Mouse (Mus musculus) ES-CJ7 (cell line): Measurements from ENCODE around the gene Lxn.

Source experiments
- DNase-seq: peaks from one replicate; pipeline ENCODE4 v3.0.0; 2011; ENCODE audit warnings: low read depth, low spot score

Lxn gene

DNA sequence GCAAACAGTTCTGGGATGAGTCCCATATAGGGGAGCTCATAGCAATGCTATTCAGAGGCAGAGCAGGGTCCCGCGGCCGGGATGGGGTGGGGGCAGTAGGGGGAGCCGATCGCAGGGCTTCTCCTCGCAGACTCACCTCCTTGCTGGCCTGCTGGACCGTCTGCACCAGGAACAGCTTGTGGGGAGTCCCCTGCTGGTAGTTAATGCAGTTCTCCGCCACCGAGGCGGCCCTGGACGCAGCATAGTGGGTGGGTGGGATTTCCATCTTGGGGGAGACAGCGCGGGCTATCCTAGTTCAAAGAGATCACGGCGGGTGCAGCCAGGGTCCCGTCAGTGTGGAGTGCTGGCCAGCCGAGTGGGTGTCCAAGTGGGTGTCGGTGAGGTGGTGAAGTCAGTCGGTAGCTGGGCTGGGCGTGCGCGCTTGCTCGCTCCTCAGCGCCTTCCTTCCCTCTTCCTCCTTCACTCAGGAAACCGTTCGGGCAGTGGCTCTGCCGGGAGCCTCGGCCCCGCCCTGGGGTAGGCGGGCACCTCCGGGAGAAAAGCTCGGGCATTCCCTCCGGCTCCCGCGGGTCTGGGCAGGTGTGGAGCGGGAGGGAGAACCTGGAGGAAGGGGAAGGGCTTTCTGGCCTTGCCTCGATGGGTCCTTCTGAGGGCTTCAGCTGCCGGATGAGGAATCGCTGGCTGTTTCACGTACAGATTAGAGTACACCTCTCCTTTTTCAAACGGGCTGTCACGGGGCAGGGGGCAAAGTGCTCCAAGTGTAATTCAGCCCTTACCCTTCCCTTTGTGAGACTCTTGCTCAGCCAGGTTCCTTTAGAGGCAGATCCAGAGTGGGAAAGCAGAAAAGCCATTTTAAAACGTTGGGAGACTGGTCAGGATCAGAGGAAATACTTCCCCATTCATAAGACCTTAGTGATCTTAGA lies at the start of gene Lxn:
Gene Lxn, minus strand, starts transcription at position 477 of the 923 bp plus-strand sequence.
- DNase-seq, result peak; percentile 64

DNA sequence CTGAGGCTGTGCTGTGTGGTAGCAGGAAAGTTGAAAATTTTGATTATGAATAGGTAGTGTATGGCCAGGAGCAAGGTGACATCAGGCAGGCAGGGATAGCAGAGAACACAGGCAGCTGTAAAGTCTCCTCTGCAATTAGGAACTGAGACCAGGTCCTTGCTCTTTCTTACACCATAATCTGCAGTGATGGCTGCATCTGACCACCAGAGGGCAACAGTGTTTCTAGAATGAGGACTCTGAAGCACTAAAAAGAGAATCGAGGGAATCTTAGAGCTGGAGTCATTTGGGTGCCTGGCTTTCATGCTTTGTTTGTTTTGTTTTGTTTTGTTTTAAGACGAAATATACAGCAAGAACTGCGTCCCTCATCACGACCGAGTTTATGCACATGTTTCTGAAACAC lies 49.1 kb upstream of the Lxn start:
- DNase-seq, result peak; percentile 78

DNA sequence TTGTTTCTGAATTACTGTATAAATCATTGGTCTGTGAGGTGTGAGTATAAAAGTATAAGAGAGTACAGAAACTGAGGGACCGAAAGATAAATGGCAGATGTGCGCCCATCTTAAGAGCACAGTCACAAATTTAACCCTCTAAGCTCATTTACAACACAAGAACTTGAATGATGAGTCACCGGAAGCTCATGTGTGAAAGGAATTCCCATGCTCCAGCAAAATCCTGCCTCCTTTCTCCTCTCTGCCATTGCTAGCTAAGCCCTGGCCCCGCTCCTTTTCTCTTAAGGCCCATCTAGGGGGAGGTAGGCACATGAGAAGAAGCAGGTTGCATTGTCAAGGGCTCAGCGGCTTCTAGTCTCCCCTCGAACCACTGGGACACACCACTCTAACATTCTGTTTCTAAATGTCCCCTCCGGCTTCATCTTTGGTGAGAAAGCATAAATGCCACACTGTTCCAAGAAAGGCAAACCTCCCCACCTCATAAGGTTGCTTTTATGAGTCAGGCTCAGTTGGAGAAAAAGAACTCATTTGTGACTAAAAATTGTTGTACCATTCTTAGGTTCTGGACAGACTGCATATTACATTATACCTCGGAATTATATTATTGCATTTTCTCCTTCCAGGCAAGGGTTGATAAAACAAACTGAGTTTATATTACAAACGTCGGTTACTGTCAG lies 44.6 kb upstream of the Lxn start:
- no peak for DNase-seq

DNA sequence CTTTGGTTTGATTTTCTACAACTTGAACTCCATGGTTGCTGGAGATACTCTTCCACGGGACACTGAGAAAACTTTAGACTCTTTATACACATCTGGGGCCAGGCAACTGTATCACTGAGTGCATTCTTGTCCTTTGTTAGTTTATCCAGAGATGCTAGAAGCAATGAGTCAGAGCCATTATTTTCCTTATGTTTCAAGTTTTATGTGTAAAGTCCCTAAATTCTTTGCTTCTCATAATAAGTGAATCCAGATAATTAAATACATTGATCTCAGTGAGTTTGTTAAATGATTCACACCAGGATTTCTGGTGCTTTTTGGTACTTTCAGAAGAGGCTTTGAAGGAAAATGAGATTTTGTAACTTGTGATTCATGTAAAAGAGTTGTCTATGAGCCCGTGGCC lies 41.6 kb upstream of the Lxn start:
- no peak for DNase-seq

DNA sequence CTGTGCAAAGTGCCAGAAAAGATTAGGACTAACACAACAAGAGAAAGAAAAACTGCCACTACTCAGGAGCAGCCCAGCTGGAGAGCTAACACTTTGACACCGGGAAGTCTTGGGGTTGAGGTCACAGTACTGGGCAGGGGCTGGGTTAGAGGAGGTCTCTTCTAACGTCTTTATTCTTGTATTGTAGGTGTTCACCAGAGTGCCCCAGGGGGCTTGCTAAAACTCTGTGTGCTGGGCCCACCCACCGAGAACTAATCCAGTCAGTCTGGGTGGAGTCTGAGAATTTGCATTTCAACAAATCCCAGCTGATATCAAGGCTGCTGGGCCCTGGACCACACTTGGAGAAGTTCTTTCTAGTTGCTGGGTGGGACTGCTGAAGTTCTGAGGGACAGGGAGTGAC lies 40.2 kb upstream of the Lxn start:
- DNase-seq, result peak; percentile 92

DNA sequence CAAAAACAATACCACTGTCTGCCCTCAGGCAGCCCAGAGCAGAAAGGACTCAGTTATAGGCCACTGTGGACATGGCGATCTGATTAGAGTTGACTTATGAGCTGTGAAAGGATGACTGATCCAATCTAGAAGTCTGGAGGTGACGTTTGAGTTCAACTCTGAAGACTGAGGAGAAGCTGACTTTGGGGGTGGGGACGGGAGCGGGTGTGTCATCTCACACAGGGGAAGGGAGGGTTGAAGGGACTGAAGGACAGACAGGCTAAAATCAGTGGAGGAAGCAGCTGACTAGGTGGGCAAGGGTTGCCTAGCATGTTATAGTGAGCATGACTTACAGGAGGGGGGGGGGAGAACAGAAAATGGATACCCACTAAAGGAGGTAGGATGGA lies 35.7 kb upstream of the Lxn start:
- no peak for DNase-seq

DNA sequence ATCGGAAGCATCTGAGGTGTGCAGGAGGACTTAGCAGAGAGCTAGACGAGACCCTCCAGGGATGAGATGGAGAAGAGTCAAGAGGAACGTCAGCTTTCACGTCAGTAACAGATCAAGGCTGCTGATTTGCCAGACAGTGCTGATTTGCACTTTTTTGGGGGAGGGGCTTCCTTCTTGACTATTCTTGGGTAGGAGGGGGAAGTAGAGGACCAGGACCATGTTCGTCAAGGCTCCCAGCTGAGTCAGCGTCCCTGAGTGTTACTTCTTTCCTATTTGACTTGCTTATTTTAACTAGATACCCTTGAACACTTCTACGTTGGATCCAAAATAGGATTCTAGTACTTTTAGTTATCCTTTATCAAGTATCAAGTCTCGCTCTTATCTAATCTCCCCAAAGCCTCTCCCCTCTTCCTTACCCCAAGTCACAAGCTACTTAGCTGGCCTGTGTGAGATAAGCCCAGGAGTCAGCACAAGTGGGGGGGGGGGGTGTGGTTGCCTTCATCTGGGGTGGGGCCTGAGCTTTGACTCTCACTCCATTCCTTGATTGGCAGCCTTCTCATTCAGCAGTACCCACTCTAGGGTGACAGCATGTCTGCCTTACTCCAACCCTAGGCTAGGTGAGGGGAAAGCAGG lies 35.2 kb upstream of the Lxn start:
- no peak for DNase-seq

DNA sequence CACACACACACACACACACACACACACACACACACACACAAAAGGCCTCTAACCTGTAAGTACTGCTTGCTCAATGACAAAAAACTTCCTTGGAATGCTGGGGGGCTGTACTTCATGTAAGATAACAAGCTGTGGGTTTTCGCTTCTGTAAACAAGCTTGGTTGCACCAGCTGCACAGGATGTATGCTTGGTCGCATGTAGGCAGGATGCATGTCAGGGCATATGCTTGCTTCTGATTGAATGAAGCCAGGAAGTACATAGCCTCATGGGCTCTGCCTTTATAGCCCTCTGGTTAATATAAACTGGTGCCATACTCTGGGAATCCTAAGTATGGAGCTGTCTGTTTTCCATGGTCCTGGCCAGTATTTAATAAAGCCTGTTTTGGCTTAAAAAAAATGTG lies 34.3 kb upstream of the Lxn start:
- DNase-seq, result no peak

DNA sequence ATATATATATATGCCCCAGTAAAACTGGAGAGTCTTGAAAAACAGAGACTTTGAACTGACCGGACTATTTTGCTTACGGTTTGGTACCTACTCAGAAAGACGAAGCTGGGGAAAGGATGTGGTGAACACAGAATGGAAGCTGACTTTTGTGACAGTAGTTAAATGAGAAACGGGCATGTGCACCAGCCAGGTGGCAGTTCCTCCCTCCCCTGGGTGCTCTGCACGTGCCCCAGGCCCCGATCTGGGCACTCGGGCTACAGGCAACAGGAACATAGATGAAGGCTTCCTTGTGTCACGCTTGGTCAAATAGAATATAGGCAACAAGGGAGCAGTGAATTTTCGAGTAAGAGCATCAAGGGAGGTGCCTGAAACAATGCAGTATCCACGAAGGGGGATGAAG lies 32.6 kb upstream of the Lxn start:
- DNase-seq, result no peak

DNA sequence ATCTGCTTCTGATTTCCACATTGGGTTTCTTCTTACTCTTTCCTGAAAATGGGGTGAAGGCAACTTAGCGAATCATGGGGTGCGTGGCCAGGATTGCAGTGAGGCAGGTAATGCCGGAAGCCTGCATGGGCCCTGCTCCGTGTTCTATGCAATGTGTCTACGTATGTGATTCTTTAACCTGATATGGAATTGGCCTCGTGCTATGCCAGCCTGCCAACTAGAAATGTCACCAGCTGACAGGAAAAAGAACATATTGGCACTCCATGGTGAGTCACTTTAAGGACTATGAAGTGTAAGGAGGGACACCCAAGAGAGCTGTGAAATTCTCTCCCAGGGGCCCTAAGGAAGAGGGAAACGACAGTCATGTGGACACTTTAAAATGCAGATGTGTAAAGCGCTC lies 29.4 kb upstream of the Lxn start:
- DNase-seq, result no peak

DNA sequence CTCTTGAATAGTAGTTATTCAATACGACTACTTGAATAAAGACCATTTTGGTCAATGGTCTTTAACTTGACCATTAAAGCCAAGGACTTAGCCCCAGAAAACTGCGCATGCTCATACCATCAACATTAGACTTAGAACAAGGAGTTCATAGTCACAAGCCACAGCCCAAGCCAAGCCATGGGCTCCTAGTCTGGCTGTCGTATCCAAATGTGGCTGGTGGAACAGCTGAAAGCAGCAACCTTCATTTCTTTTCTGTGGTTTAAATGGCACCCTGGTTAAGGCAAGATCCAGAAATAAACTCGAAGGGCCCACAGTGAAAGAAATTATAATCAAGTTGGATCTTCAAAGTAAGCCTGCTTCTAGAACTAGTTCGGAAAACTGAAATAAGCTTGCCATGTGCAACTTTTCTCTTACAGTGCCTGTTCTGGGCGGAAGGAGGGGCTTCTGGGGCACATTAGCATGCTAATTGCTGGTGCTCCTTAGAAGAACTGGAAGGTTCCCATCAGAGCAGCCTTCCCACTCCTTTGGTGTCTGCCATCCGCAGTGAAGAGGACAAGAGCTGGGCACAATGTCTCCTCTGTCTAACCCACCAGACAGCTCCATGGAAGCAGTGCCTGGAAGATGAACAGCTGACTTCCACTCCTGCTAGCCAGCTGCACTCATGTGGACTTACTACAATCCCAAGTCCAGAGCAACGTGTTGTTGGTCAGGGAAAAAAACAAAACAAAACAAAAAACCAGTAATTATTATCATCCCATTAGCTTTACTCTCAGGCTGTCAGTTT lies 28.6 kb upstream of the Lxn start:
- no peak for DNase-seq

DNA sequence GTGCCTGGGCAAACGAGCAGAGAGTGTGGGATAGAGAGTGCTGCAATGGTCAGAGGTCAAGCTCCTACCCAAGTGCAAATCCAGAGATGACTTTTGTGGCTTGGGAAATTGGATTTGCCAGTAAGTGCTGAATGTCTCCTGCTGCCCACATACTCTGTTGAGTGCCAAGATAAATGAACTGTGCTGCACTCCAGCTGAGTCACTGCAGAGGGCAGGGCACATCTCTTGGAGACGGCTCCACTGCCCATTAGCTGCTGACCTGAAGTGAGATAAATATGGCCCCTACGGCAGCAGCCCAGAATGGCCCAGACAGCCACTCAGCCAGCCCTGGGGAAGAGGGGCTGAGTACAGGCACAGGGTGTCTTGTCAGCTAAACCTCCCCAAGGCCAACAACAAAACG lies 26.4 kb upstream of the Lxn start:
- DNase-seq, result no peak

DNA sequence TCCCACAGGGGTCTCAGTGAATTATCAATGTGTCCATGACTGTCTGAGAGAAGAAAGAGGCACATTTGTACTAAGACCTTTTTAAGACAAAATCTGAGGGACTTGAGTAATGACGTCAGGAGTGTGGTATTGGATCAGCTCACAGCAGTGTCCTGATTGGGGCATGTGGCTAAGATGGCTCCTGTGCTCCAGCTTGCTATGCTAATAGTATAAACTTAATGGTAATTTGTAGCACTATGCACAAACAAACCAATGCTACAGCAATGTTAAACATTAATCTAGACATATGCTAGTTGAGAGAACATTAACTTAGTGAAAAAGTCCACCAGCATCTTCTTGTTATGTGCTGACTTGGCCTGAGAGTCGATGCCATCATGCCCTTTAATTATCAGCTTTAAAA lies 21.5 kb upstream of the Lxn start:
- no peak for DNase-seq

DNA sequence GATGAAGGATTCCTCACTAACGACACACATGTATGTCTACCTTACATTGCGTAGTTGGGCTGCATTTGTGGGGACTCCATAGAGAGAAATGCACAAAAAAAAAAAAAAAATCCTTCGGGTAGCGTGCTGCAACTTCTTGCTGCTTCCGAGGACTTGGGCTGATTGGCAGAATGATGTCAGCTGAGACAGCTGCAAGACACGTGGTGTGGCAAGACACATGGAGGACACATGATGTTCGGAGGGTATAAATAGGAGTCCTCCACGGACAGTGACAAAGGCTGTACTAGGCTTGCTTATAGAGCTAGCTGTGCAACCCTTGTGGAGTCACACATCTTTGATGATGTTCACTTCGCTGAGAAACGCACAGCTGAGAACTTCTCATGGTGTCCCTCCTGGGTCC lies 18.7 kb upstream of the Lxn start:
- DNase-seq, result no peak

DNA sequence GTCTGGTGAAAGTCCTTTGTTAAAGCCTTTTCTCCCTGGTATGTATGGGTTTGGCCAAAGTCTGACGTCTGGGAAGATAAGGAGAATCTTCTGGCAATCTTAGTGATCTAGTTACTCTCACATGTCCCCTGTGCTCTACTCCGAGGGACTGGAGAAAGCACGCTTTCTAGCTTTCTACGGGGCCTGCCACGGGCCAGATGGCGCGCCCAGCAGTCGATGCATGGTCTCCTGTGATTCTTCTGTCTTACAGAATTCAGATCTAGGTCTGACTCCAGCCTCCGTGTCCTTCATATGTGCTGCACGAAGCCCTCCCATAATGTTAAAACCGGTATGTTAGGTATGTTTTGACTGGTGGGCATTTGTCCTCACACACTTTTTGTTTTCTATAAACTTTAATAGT lies 16.1 kb upstream of the Lxn start:
- no peak for DNase-seq

DNA sequence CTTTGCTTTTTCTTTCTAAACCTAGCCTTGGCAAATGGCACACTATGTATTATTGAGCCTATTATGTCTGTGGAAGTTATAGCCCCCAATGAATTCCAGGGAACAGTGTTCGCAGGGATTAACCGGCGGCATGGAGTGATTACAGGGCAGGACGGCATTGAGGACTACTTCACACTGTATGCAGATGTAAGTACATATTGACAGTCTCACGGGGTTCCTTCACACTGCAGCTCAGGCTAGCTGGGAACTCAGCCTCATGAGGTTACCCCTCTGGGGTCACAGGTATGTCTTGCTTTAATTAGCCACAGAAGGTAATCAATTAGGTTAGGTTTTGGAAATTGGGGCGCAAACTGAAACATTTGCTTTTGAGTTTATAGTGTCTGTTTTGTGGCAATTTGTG lies 9.7 kb upstream of the Lxn start:
- no peak for DNase-seq

DNA sequence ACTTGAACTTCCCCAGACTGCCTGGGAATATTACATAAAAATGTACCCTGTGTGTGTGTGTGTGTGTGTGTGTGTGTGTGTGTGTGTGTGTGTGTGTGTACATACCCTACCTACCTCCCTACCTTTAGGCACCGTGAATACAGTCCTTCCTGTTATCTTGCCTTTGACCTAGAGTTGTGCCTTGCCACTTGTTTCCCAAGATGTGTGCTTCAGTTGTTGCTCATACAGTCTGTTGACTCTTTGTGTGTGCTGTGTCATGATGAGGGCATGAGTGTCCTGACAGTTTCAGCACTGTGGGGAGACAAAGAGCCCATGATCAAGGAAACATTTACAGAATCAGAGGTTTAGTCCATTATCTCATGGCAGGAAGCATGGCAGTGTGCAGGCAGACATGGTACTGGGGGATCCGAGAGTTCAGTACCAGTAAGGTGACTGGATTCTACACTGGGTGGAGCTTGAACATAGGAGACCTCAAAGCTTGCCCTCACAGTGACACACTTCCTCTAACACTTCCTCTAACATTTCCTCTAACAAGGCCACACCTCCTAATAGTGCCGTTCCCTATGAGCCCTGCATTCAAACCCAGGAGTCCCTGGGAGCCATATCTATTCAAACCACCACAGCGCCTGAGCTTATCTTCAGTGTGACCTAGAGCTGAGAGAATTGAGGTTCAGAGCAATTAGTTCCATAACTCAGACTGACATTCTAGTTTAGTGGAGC lies 7.8 kb upstream of the Lxn start:
- no peak for DNase-seq

DNA sequence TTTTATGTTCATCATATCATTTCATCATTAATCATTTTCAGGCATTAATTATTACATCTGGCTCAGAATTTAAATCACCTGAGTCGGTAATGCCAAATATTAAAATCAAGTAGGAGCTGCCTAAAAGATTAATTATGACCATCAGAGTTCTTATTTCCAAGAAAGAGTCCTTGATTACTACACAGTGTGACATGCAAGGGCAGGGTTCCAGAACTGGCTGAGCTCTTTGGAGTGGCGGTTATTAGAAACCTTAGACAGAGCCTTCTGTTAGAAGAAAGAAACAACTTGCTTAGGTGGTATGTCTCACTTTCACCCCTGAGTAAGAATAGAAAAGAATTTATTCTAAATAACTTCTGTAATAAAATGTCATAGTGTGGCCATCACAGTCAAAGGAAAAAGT lies 3.6 kb upstream of the Lxn start:
- DNase-seq, result no peak

DNA sequence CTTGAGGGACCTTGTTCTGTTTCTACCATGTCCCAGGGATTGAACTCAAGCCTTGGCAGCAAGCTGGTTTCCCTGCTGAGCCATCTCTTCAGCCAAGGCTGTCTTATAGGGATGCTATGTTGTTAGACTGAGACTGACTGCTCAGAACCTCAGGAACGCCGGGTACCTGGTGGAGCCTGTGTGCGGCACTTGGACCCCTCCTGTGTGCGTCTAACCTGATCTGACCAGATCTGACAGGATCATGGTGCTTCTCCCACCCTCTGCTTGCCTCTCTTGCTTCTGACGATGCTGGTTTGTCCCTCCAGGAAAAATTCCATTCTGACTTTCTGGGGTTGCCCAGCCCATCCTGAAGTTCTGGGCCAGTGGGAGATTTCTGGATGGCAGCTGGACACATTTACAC lies 2.9 kb upstream of the Lxn start:
- DNase-seq, result peak; percentile 69

DNA sequence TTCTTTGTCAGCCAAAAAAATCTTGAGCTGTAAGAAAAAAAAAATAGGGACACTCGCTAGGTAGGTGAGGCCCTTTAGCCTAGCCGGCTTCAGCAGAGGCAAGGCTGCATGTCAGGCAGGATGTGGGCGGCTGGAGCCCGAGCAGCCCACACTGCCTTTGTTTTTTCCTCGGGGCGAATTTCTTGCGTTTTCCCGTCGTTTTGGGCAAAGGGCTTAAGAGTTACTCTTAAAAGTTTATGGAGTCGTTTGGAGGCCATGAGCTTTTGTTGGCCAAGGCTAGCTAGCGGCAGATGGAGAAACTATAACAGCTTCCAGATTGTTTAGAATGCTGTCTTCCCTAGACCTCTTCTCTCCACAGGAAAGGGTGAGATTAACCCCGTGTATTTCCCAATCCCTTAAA lies 725 bp downstream of the Lxn start:
- DNase-seq, result no peak

DNA sequence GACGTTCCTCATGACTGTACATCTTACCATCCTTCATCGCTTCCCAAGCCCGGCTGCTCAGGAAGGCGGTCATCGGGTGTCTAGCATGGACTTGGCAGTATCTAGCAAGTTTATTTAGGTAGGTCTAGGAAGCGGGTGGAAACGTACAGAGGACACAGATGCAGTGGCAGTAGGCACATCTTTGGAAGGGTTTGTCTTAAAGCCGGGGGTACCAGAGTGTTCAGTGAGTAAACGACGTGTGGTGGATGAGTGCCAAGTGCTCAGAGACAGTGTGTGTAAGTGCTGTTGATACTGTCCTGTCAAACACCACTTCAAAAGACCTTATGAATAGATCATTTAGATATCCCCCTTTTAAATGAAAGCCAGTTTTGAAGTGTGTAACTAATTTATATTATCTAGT lies 1.1 kb downstream of the Lxn start:
- no peak for DNase-seq
